Mouse (Mus musculus): ENCODE data around the gene H2-Q2. TPM values are rescaled to one million over a fixed set of nuclear protein-coding genes. Genes with fewer than 3 reads are reported as not detected.
"Not testable (repeated sequence)": the region's sequence is repeated elsewhere in the genome, so short reads cannot be mapped to it uniquely, and the experiment has no call there.

H2-Q2 gene
- polyA plus RNA-seq, 1 experiment from 2014 or later = 1.3 TPM

DNA sequence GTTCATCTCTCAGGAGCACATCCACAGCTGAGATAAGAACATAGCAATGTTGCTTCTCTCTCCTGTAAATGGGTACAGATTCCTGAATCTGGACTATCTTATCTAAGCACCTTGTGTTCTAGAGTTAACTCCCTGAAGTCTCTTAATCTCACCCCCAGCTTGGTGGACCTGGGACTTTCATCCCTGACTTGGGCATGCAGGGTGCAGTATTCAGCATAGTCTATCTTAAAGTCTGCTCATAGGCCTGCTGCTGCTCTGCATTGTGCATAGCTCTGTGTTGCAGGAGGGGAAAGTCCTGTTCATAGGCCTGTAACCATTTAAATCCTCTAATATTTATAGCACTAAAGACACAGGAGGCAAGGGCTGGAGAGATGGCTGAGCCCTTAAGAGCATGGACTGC, 16.0 kb upstream of the H2-Q2 start:
- not testable (repeated sequence) for H3K4me3 ChIP-seq; H3K27ac ChIP-seq; H3K9me3 ChIP-seq (replicated peaks); H3K9ac ChIP-seq; H3K4me2 ChIP-seq; H3K4me1 ChIP-seq (replicated peaks); H3K36me3 ChIP-seq; ATAC-seq (replicated peaks; ENCODE audit: insufficient number of reproducible peaks, insufficient read depth, low FRiP score, low read depth)
- H3K27me3 ChIP-seq = peaks cover 25% of the 10 kb centered on the region

DNA sequence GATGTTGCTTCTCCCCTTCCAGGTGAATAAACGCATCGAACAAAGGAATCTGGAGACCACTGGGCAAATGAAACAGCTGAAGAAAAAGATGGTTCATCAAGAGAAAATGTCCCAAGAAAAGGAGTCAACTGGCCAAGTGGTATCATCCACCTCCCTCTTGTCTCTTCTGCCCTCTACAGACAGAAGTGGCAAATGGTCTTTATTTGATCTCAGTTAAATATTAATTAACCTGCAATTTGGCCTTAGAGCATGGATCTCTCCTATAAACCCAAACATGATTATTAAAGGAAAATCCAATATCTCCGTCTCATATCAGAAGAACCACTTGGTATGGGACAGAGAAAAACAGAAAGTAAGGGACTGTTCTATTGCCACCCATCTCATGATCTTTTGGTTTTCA, 12.3 kb upstream of the H2-Q2 start:
- H3K27me3 ChIP-seq; H3K4me3 ChIP-seq; ATAC-seq (replicated peaks; ENCODE audit: insufficient number of reproducible peaks, insufficient read depth, low FRiP score, low read depth); H3K9me3 ChIP-seq (replicated peaks); H3K36me3 ChIP-seq; H3K27ac ChIP-seq; H3K4me2 ChIP-seq; H3K9ac ChIP-seq; H3K4me1 ChIP-seq (replicated peaks): not testable (repeated sequence)
- 46% methylated on average over 3 of the region's 3 CpGs for WGBS

DNA sequence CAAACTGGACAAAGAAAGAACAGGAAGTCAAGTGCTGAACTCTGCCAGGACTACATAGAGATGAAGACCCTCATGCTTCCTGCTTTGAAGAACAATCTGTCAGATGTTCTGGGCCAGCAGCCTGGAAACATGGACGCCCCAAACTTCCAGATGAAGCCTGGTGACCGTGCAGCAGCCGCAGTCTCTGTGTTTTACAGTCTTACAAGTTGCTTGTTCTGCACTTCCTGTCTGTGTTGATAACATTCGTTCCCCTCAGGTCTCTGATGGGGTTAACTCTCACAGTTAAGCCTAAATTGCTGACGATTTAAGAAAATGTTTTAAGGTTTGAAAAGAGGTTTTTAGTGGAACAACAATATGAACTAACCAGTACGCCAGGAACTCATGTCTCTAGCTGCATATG, 10.5 kb upstream of the H2-Q2 start:
- ATAC-seq (replicated peaks; ENCODE audit: insufficient number of reproducible peaks, insufficient read depth, low FRiP score, low read depth); H3K27me3 ChIP-seq; H3K9me3 ChIP-seq (replicated peaks); H3K4me1 ChIP-seq (replicated peaks); H3K9ac ChIP-seq; H3K4me3 ChIP-seq; H3K36me3 ChIP-seq; H3K4me2 ChIP-seq; H3K27ac ChIP-seq: not testable (repeated sequence)
- 47% methylated on average over 6 of the region's 6 CpGs for WGBS

GRCm38 (mm10) chr17:35342711-35343476, 852 bp downstream of the H2-Q2 start:
- WGBS = 4% methylated on average over 46 of the region's 46 CpGs
- no peaks in the 10 kb centered on the region for H3K36me3 ChIP-seq
- H3K9me3 ChIP-seq (replicated peaks) = no peaks in the 10 kb centered on the region
- peak overlapping the region; percentile 82 for H3K4me2 ChIP-seq
- no peak overlapping the region for H3K9ac ChIP-seq
- ATAC-seq (replicated peaks; ENCODE audit: insufficient number of reproducible peaks, insufficient read depth, low FRiP score, low read depth) = 0 out of 2 replicates have a peak, but pooled peaks have one; percentile 22
- peaks cover 45% of the 10 kb centered on the region for H3K27me3 ChIP-seq
- H3K27ac ChIP-seq = no peak overlapping the region
- peaks cover 11% of the 10 kb centered on the region for H3K4me1 ChIP-seq (replicated peaks)
- H3K4me3 ChIP-seq = peak overlapping the region; percentile 49

GRCm38 (mm10) chr17:35347659-35348058, 5.6 kb downstream of the H2-Q2 start:
- not testable (repeated sequence) for H3K4me1 ChIP-seq (replicated peaks); H3K4me3 ChIP-seq; ATAC-seq (replicated peaks; ENCODE audit: insufficient number of reproducible peaks, insufficient read depth, low FRiP score, low read depth); H3K36me3 ChIP-seq; H3K27ac ChIP-seq; H3K4me2 ChIP-seq; H3K9me3 ChIP-seq (replicated peaks); H3K9ac ChIP-seq
- peaks cover 20% of the 10 kb centered on the region for H3K27me3 ChIP-seq

DNA sequence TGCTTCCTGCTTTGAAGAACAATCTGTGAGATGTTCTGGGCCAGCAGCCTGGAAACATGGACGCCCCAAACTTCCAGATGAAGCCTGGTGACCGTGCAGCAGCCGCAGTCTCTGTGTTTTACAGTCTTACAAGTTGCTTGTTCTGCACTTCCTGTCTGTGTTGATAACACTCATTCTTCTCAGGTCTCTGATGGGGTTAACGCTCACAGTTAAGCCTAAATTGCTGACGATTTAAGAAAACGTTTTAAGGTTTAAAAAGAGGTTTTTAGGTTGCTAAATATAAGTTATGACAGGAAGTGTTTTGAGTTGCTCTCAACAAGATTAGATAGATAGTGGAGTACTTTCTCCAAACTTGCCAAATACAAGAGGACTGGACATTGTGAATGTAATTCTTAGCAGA, 11.2 kb downstream of the H2-Q2 start:
- H3K4me1 ChIP-seq (replicated peaks); H3K9ac ChIP-seq; H3K4me3 ChIP-seq; H3K4me2 ChIP-seq; ATAC-seq (replicated peaks; ENCODE audit: insufficient number of reproducible peaks, insufficient read depth, low FRiP score, low read depth); H3K27ac ChIP-seq; H3K27me3 ChIP-seq; H3K9me3 ChIP-seq (replicated peaks); H3K36me3 ChIP-seq: not testable (repeated sequence)
- WGBS = 32% methylated on average over 6 of the region's 6 CpGs

DNA sequence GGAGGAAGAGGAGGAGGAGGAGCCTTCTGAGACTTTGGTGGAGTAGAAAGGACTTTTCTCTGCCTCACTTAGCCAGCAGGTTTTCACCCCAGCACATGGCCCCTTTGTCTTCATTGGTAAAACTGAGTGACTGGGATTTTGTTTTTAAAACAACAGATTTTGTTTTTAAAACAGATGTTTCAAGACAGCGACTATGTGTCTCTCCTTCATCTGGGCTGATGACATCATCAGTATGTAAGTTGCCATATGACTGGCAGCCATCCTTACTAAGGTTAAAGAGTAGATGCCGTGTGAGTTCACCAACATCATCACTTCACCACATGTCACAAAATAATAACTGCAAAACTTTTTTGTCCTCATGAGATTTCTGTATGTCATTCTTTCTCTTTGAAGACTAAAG, 12.0 kb downstream of the H2-Q2 start:
- 72% methylated on average over 2 of the region's 2 CpGs for WGBS
- Histone ChIP-seq H3K27me3 (peaks cover 2% of the 10 kb centered on the region; the same call in 1 of the 2 replicates), H3K9ac (no peak overlapping the region), H3K9me3 (replicated peaks) (no peaks in the 10 kb centered on the region), H3K27ac (no peak overlapping the region), H3K4me2 (no peak overlapping the region), H3K36me3 (no peaks in the 10 kb centered on the region), H3K4me3 (no peak overlapping the region), H3K4me1 (replicated peaks) (peaks cover 5% of the 10 kb centered on the region)
- no peak for ATAC-seq (replicated peaks; ENCODE audit: insufficient number of reproducible peaks, insufficient read depth, low FRiP score, low read depth)

DNA sequence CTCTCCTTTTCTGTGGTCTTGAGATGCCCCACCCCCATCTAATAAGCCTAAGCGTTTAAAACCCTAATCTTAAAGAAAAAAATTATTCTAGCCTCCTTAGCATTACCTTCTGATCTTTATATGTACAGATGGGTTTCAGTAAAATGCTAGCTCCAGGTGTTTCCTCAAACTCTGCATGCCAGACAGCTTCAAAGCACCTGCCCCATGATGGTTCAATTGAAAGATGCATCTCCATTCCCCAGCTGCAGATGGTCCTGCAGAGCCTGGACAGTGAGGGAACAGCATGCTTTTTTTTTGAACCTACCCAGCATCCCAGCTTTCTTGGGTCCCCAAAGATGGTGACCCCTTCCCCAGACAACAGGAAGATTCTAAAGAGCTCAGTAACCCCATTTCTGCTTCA, 15.0 kb downstream of the H2-Q2 start:
- Histone ChIP-seq H3K4me3 (no peak overlapping the region), H3K27ac (no peak overlapping the region), H3K36me3 (no peaks in the 10 kb centered on the region), H3K9me3 (replicated peaks) (no peaks in the 10 kb centered on the region), H3K4me1 (replicated peaks) (peaks cover 11% of the 10 kb centered on the region), H3K4me2 (no peak overlapping the region), H3K9ac (no peak overlapping the region), H3K27me3 (peaks cover 10% of the 10 kb centered on the region)
- no peak for ATAC-seq (replicated peaks; ENCODE audit: insufficient number of reproducible peaks, insufficient read depth, low FRiP score, low read depth)
- WGBS = 39% methylated on average over 1 of the region's 1 CpGs

- WGBS = 8% methylated on average over 38 of the region's 38 CpGs
- Histone ChIP-seq H3K27me3 (peaks cover 10% of the 10 kb centered on the region), H3K4me3 (peak overlapping the region; percentile 49), H3K9ac (peak overlapping the region; percentile 33; the same call in 1 of the 2 replicates), H3K27ac (no peak overlapping the region), H3K9me3 (replicated peaks) (no peaks in the 10 kb centered on the region), H3K4me2 (peak overlapping the region; percentile 82), H3K4me1 (replicated peaks) (peaks cover 11% of the 10 kb centered on the region), H3K36me3 (no peaks in the 10 kb centered on the region)
- ATAC-seq (replicated peaks; ENCODE audit: insufficient number of reproducible peaks, insufficient read depth, low FRiP score, low read depth) = no peak
These were observed 16.9 kb downstream of the H2-Q2 start for GRCm38 (mm10) chr17:35358763-35359469.

DNA sequence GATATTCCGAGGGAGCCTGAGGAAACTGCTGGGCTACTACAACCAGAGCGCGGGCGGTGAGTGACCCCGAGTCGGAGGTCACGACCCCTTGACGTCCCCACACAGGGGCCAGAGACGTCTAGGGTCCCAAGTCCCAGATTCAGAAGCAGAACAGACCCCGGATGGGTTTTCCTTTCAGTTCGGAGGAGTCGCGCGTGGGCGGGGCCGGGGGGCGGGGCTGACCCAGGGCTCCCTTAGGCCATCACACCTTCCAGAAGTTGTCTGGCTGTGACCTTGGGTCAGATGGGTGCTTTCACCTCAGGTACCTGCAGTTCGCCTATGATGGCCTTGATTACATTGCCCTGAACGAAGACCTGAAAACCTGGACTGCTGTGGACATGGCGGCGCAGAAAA, 17.4 kb downstream of the H2-Q2 start:
- 19% methylated on average over 21 of the region's 21 CpGs for WGBS
- no peaks in the 10 kb centered on the region for H3K9me3 ChIP-seq (replicated peaks)
- peaks cover 10% of the 10 kb centered on the region for H3K27me3 ChIP-seq
- no peak overlapping the region for H3K27ac ChIP-seq
- H3K4me3 ChIP-seq = peak overlapping the region; percentile 49
- H3K9ac ChIP-seq = peak overlapping the region; percentile 33; the same call in 1 of the 2 replicates
- peaks cover 11% of the 10 kb centered on the region for H3K4me1 ChIP-seq (replicated peaks)
- H3K36me3 ChIP-seq = no peaks in the 10 kb centered on the region
- no peak for ATAC-seq (replicated peaks; ENCODE audit: insufficient number of reproducible peaks, insufficient read depth, low FRiP score, low read depth)
- H3K4me2 ChIP-seq = peak overlapping the region; percentile 82

GRCm38 (mm10) chr17:35379369-35379728, 37.3 kb downstream of the H2-Q2 start, which contains the start of gene H2-Q4:
Gene H2-Q4, plus strand, starts transcription at chr17:35379617.
- H3K9ac ChIP-seq = peak within 1 kb of the TSS; percentile 67
- H3K27ac ChIP-seq = 0 out of 2 replicates have a peak within 1 kb of the TSS, but pooled peaks have one; percentile 12
- H3K4me3 ChIP-seq = peak within 1 kb of the TSS; percentile 74
- H3K4me1 ChIP-seq (replicated peaks) = peaks cover 3% of the 10 kb centered on the region
- H3K27me3 ChIP-seq = no peaks in the 10 kb centered on the region
- no peaks in the 10 kb centered on the region for H3K9me3 ChIP-seq (replicated peaks)
- H3K4me2 ChIP-seq = peak within 1 kb of the TSS; percentile 99
- H3K36me3 ChIP-seq = no peaks in the 10 kb centered on the region
- peak; percentile 96 for ATAC-seq (replicated peaks; ENCODE audit: insufficient number of reproducible peaks, insufficient read depth, low FRiP score, low read depth)
- 2% methylated on average over 16 of the region's 16 CpGs for WGBS
